Mouse (Mus musculus): ENCODE data around the gene Nlrp4a. TPM values are rescaled to one million over a fixed set of nuclear protein-coding genes. Genes with fewer than 3 reads are reported as not detected.

The Nlrp4a gene
- polyA plus RNA-seq, 1 experiment from 2014 or later: not detected

Other genes starting within 250 kb of the Nlrp4a start
- not detected in 2 replicates for gene Vmn1r184, start 174.8 kb upstream of the Nlrp4a start, polyA plus RNA-seq (2014; fragmentation: Nextera tagmentation; extraction: Ambion mirVana)
- gene Cyp2a4, start 127.9 kb upstream of the Nlrp4a start, polyA plus RNA-seq (2014; fragmentation: Nextera tagmentation; extraction: Ambion mirVana): not detected in 2 replicates
- not detected in 2 replicates for gene Nlrp9c, start 31.4 kb upstream of the Nlrp4a start, polyA plus RNA-seq (2014; fragmentation: Nextera tagmentation; extraction: Ambion mirVana)
- not detected in 2 replicates for gene Nlrp9a, start 99.9 kb downstream of the Nlrp4a start, polyA plus RNA-seq (2014; fragmentation: Nextera tagmentation; extraction: Ambion mirVana)
- not detected in 2 replicates for gene Vmn1r185, start 183.4 kb downstream of the Nlrp4a start, polyA plus RNA-seq (2014; fragmentation: Nextera tagmentation; extraction: Ambion mirVana)